Mouse (Mus musculus) megakaryocyte, embryonic 14.5 days (primary cell): Measurements from ENCODE around the gene Hist2h2be. TPM values are rescaled to one million over a fixed set of nuclear protein-coding genes. Genes with fewer than 3 reads are reported as not detected.
A peak's percentile ranks its signal among the peaks of the same experiment; 100 is the strongest.
"Not testable (repeated sequence)": the region's sequence is repeated elsewhere in the genome, so short reads cannot be mapped to it uniquely, and the experiment has no call there.

ENCODE experiments used
- H3K27me3 ChIP-seq: replicated peaks from 2 replicates; pipeline ENCODE3; 2012; ENCODE audit warnings: inconsistent platforms
- H3K36me3 ChIP-seq: replicated peaks from 2 replicates; pipeline ENCODE3; 2012; ENCODE audit warnings: low read length, inconsistent platforms, mixed read lengths
- H3K4me1 ChIP-seq: 2 replicates; pipeline ENCODE4 v1.6.1; 2012; ENCODE audit warnings: inconsistent platforms
- H3K4me3 ChIP-seq: replicated peaks from 2 replicates; pipeline ENCODE3; 2012; ENCODE audit warnings: moderate library complexity, mild to moderate bottlenecking, inconsistent platforms
- H3K9me3 ChIP-seq: 2 replicates; pipeline ENCODE4 v1.6.1; 2012; ENCODE audit warnings: inconsistent platforms
- FLI1 ChIP-seq: IDR thresholded peaks from 2 replicates; pipeline ENCODE4 v1.6.1; 2012; ENCODE audit warnings: low read length, inconsistent platforms, mixed read lengths
- GATA1 ChIP-seq: IDR thresholded peaks from 3 replicates; pipeline ENCODE4 v1.6.1; 2012; ENCODE audit warnings: mixed read lengths, low read length, inconsistent platforms, borderline replicate concordance
- polyA plus RNA-seq: library from polyadenylated mRNA; stranded (reverse); fragments of >175 nt; gene quantifications from 2 replicates; pipeline ENCODE4 v1.2.3, GENCODE M21; 2012; ENCODE audit warnings: low replicate concordance; ENCODE audit not compliant: insufficient read depth

Hist2h2be gene
- 0.10 TPM in 1 of 2 replicates, not detected in the other for polyA plus RNA-seq

DNA sequence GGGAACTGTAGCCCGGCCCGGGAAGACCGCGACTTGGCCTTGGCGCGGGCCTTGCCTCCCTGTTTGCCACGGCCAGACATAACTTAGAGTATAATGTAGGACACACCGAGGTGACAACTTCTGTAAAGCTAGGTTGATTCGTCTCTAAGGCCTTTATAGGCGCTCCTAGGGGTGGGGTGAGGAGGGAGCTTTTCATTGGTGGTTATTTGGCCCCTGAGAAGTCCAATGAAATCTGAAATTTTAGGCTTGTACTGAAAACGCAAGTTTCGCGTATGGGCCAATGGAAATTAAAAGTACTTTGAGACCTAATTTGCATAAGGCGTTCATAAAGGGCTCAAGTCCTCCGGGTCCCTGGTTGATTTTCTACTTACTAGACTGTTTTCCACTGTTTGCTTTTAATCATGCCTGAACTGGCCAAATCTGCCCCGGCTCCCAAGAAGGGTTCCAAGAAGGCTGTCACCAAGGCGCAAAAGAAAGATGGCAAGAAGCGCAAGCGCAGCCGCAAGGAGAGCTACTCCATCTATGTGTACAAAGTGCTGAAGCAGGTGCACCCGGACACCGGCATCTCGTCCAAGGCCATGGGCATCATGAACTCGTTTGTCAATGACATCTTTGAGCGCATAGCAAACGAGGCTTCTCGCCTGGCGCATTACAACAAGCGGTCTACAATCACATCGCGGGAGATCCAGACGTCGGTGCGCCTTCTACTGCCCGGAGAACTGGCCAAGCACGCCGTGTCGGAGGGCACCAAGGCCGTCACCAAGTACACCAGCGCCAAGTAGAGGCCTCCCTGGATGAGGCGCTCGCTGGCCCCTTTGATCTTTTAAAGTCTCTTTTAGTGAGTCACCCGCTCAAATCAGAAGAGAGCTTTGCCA lies at the start of gene Hist2h2be, which contains the start of gene Hist2h2ac:
Gene Hist2h2be (plus strand): TSS at position 355 of the 875 bp plus-strand sequence.
Gene Hist2h2ac (minus strand): TSS at position 116 of the 875 bp plus-strand sequence.
- H3K9me3 ChIP-seq: no peaks in the 10 kb centered on the region
- H3K36me3 ChIP-seq: no peaks in the 10 kb centered on the region
- no peaks in the 10 kb centered on the region for H3K27me3 ChIP-seq
- peak within 1 kb of the TSS; percentile 95 for H3K4me3 ChIP-seq
- TF ChIP-seq GATA1: no peak
- TF ChIP-seq FLI1: no peak
- H3K4me1 ChIP-seq: peaks cover 56% of the 10 kb centered on the region

- Histone ChIP-seq H3K4me3 (peak overlapping the region; percentile 95), H3K4me1 (peaks cover 73% of the 10 kb centered on the region), H3K27me3 (no peaks in the 10 kb centered on the region), H3K36me3 (peaks cover 65% of the 10 kb centered on the region), H3K9me3 (no peaks in the 10 kb centered on the region)
- no peak for TF ChIP-seq FLI1
- TF ChIP-seq GATA1: no peak
Observed at GRCm38 (mm10) chr3:96171583-96172196, 49.2 kb upstream of the Hist2h2be start.

- H3K27me3 ChIP-seq: no peaks in the 10 kb centered on the region
- no peak for TF ChIP-seq FLI1
- no peak for TF ChIP-seq GATA1
- peaks cover 73% of the 10 kb centered on the region for H3K4me1 ChIP-seq
- H3K36me3 ChIP-seq: peaks cover 71% of the 10 kb centered on the region
- H3K4me3 ChIP-seq: peak within 1 kb of the TSS; percentile 95
- H3K9me3 ChIP-seq: no peaks in the 10 kb centered on the region
Observed at GRCm38 (mm10) chr3:96172197-96173178, 48.4 kb upstream of the Hist2h2be start, which contains the start of gene Sf3b4. Gene Sf3b4 (plus strand): TSS chr3:96172332.

DNA sequence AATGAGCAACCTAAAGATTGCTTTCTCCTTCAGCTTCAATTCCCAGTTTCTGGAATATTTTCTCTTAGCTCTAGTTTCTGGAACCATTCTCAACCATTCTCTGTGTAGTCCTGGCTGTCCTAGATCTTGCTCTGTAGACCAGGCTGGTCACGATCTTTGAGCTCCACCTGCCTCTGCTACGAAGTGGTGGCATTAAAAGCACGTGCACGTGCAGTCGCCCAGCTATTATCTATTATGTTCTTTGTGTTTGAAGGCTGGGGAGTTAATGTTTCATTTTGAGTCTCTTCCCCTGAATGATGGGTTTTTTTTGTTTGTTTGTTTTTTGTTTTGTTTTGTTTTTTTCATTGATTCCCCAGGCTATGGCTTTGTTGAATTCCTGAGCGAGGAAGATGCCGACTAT lies 47.7 kb upstream of the Hist2h2be start:
- Histone ChIP-seq H3K36me3 (peaks cover 71% of the 10 kb centered on the region), H3K9me3 (no peaks in the 10 kb centered on the region), H3K4me3 (peak overlapping the region; percentile 95), H3K27me3 (no peaks in the 10 kb centered on the region), H3K4me1 (peaks cover 71% of the 10 kb centered on the region)
- TF ChIP-seq GATA1: no peak
- no peak for TF ChIP-seq FLI1

DNA sequence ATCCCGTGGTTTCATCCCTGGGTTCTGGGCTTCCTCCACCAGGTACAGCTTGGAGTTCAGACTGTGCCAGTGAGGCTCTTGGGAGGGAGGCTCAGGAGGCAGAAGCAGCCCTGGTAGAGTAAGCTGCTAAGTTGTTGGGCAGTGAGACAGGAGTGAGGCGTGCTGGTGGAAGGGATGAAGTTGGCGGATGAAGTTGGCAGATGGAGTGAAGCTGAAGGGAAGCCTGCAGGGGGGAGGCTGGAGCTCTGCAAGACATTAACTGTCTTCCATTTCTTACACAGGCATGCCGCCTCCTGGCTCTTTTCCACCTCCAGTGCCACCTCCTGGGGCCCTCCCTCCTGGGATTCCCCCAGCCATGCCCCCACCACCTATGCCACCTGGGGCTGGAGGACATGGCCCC lies 46.9 kb upstream of the Hist2h2be start:
- Histone ChIP-seq H3K4me1 (peaks cover 64% of the 10 kb centered on the region), H3K4me3 (peak overlapping the region; percentile 83), H3K36me3 (peaks cover 70% of the 10 kb centered on the region)
- not testable (repeated sequence) for H3K27me3 ChIP-seq, H3K9me3 ChIP-seq

GRCm38 (mm10) chr3:96175251-96175650 lies 45.7 kb upstream of the Hist2h2be start:
- no peak for TF ChIP-seq GATA1
- TF ChIP-seq FLI1: no peak
- Histone ChIP-seq H3K27me3 (no peaks in the 10 kb centered on the region), H3K4me1 (peaks cover 63% of the 10 kb centered on the region), H3K4me3 (peak overlapping the region; percentile 14), H3K36me3 (peaks cover 62% of the 10 kb centered on the region), H3K9me3 (no peaks in the 10 kb centered on the region)

- no peaks in the 10 kb centered on the region for H3K27me3 ChIP-seq
- H3K4me1 ChIP-seq: peaks cover 72% of the 10 kb centered on the region
- no peak overlapping the region for H3K4me3 ChIP-seq
- no peak for TF ChIP-seq GATA1
- TF ChIP-seq FLI1: no peak
- no peaks in the 10 kb centered on the region for H3K9me3 ChIP-seq
- H3K36me3 ChIP-seq: peaks cover 50% of the 10 kb centered on the region
Observed at GRCm38 (mm10) chr3:96178427-96178826, 42.5 kb upstream of the Hist2h2be start.

DNA sequence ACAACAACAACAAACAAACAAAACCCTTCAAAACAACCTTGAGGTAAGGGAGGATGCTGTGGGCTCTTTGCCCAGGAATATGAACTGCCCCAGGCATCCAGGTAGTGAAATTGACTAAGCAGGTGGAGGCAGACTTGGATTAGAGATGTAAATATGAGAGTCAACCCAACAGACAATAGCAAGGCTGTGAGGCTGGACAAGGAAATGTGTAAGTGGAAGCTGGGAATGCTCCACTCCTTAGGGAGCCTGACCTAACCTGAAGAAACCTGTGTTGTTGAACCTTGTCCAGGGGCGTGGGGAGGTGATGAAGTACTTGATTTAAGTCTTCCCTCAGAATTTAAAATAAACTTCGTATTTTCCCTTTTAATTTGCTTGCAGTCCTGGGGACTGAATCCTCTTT lies 42.0 kb upstream of the Hist2h2be start:
- peaks cover 49% of the 10 kb centered on the region for H3K36me3 ChIP-seq

DNA sequence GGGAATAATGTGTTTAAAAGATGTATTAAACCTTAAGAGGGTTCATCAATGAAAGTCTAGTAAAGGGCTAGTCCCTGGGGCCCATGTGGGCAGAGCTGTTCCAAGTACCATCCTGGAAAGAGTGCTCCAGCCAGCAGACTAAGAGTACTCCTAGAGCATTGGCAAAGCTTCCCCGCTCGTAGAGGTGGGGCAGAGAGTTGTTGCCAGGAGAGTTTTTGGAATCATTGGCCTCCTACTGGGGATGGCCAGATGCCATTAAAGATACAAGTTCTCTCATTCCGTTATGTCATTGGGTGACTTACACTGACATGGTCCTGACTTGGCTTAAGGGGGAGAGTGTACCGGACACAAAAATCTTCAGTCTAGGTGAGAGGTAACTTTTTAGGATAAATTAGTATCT lies 41.4 kb upstream of the Hist2h2be start:
- no peaks in the 10 kb centered on the region for H3K27me3 ChIP-seq
- peaks cover 43% of the 10 kb centered on the region for H3K36me3 ChIP-seq
- H3K4me1 ChIP-seq: peaks cover 71% of the 10 kb centered on the region
- no peaks in the 10 kb centered on the region for H3K9me3 ChIP-seq
- H3K4me3 ChIP-seq: no peak overlapping the region
- no peak for TF ChIP-seq FLI1
- TF ChIP-seq GATA1: no peak

More for the DNA sequence above, 42.0 kb upstream of the Hist2h2be start:
- Histone ChIP-seq H3K9me3 (no peaks in the 10 kb centered on the region), H3K27me3 (no peaks in the 10 kb centered on the region), H3K4me3 (no peak overlapping the region), H3K4me1 (peaks cover 72% of the 10 kb centered on the region)
- no peak for TF ChIP-seq GATA1
- no peak for TF ChIP-seq FLI1
